Mouse (Mus musculus) embryonic facial prominence, embryonic 11.5 days (tissue): ENCODE data around the gene Gm28047. TPM values are rescaled to one million over a fixed set of nuclear protein-coding genes. Genes with fewer than 3 reads are reported as not detected.

Experiments used
- ATAC-seq: fragments of 200-750 bp; cut with Nextera tagmentation; replicated peaks from 2 replicates; pipeline ENCODE4 v1.8.0; 2017; ENCODE audit warnings: low read depth; ENCODE audit not compliant: insufficient number of reproducible peaks, low FRiP score, low TSS enrichment
- DNase-seq: peaks from one replicate; pipeline ENCODE4 v3.0.0-alpha.2; 2015; ENCODE audit warnings: low spot score
- H3K27ac ChIP-seq: fragments of 300-500 bp; sonication (generic); replicated peaks from 2 replicates; pipeline ENCODE4 v1.5.1; 2014; ENCODE audit warnings: mild to moderate bottlenecking, low read depth, low read length, control low read depth
- H3K27me3 ChIP-seq: fragments of 300-500 bp; sonication (generic); 2 replicates; pipeline ENCODE4 v1.6.1; 2014; ENCODE audit warnings: mild to moderate bottlenecking, low read length, moderate library complexity, mixed read lengths; ENCODE audit not compliant: control insufficient read depth, insufficient read depth
- H3K36me3 ChIP-seq: fragments of 300-500 bp; sonication (generic); replicated peaks from 2 replicates; pipeline ENCODE4 v1.6.1; 2014; ENCODE audit warnings: low read depth, mild to moderate bottlenecking, low read length, moderate library complexity, mixed read lengths; ENCODE audit not compliant: control insufficient read depth, insufficient read depth
- H3K4me1 ChIP-seq: fragments of 300-500 bp; sonication (generic); 2 replicates; pipeline ENCODE4 v1.6.1; 2014; ENCODE audit warnings: low read length, mixed read lengths; ENCODE audit not compliant: control insufficient read depth, insufficient read depth
- H3K4me2 ChIP-seq: fragments of 300-500 bp; sonication (generic); 2 replicates; pipeline ENCODE4 v1.6.1; 2014; ENCODE audit warnings: low read depth, mild to moderate bottlenecking, control low read depth, low read length, moderate library complexity
- H3K4me3 ChIP-seq: fragments of 300-500 bp; sonication (generic); 2 replicates; pipeline ENCODE4 v1.5.1; 2014; ENCODE audit warnings: low read depth, low read length, control low read depth
- H3K9ac ChIP-seq: fragments of 300-500 bp; sonication (generic); replicated peaks from 2 replicates; pipeline ENCODE4 v1.6.1; 2014; ENCODE audit warnings: mild to moderate bottlenecking, control low read depth, low read length
- H3K9me3 ChIP-seq: fragments of 300-500 bp; sonication (generic); replicated peaks from 2 replicates; pipeline ENCODE4 v1.6.1; 2016; ENCODE audit warnings: mild to moderate bottlenecking, low read length, inconsistent platforms, mixed read lengths; ENCODE audit not compliant: control insufficient read depth
- WGBS: fragments of 180-500 bp; shearing (Covaris S2); extraction: QIAGEN DNeasy Blood & Tissue Kit; methylation state at CpG from one replicate; pipeline ENCODE4 v1.1.7; 2014; 5-methylcytosine and 5-hydroxymethylcytosine counted together
- polyA plus RNA-seq: library from polyadenylated mRNA; unstranded; fragments of >200 nt; fragmentation: Nextera tagmentation; extraction: Ambion mirVana; gene quantifications from 2 replicates; pipeline ENCODE4 v1.2.1, GENCODE M21; 2014

Gene Gm28047
- polyA plus RNA-seq, 1 experiment from 2014 or later, result 0.20 TPM

DNA sequence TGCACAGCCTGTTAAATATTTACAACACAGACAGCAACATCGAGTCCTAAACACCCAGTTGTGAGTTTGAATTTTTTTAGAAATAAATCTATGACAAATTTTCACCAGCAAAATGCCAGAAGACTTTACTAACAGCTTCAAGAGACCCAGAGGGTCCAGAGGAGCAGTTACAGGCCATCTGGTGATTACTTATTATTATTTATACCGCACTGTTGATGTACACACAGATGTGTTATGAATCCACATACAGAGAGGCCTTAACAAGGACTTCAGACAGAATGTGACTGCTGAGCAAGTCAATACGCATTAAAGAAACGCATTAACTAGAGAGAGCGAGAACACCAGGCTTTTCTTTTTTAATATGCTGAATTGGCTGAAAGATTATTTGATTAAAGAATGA is 39.4 kb downstream of the Gm28047 start:
- Histone ChIP-seq H3K9ac (no peak overlapping the region), H3K27ac (no peak overlapping the region), H3K27me3 (no peaks in the 10 kb centered on the region), H3K4me1 (no peaks in the 10 kb centered on the region), H3K4me3 (no peak overlapping the region), H3K4me2 (no peak overlapping the region), H3K9me3 (no peaks in the 10 kb centered on the region), H3K36me3 (no peaks in the 10 kb centered on the region)
- DNase-seq, result no peak
- 90% methylated on average over 5 of the region's 5 CpGs for WGBS
- no peak for ATAC-seq

DNA sequence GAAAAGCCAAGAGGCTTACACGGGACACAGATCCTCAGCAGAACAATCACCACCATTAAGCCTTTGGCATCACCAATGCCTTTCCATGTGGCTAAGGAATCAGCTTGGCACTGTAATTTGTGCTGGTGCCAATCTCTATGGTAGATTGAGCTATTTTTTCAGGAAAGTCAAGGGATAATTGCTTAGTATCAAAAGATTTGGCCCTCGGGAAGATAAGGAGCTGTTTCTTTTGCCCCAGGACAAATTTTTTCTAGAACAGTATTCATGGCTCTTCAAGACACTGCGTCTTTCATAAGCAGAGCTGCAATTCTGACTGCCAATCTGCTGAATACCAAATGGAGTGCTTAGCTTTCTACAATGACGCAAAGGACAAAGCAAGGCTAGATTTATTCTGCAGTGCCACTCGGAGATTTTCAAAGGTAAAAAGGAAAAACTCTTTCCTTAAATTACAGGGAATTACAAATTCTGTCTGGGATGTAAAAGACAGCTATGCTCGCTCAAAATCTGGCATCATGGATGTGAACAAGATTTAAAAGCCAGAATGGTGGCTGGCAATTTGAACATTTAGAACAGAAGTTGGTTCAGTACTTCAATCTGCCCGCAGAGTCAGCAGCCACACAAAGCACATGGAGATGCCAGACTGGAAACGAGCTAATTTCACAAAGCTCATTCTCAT is 41.0 kb downstream of the Gm28047 start:
- no peak overlapping the region; the same call in 1 of the 2 replicates for H3K9ac ChIP-seq
- no peak overlapping the region for H3K4me2 ChIP-seq
- DNase-seq (peak; percentile 7), ATAC-seq (no peak)
- no peak overlapping the region for H3K27ac ChIP-seq
- no peaks in the 10 kb centered on the region for H3K36me3 ChIP-seq
- 44% methylated on average over 8 of the region's 8 CpGs for whole genome bisulfite sequencing
- no peaks in the 10 kb centered on the region for H3K27me3 ChIP-seq
- no peak overlapping the region for H3K4me3 ChIP-seq
- H3K4me1 ChIP-seq, result no peaks in the 10 kb centered on the region
- H3K9me3 ChIP-seq, result no peaks in the 10 kb centered on the region

DNA sequence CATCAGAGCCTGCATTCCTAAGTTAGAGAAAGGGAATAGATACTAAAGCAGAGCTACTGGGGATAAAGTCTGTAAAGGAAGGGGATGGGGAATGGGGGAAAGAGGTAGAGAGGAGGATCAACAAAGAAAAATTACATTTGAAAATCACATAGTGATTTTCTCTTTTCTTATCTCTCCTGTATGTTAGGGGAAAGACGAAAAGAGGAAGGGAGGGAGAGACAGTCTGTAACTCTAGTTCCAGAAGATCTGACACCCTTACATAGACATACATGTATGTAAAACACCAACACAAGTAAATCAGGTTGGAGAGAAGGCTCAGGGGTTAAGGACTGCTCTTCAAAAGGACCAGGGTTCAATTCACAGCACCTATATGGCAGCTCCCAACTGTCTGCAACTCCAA is 43.7 kb downstream of the Gm28047 start:
- no peak overlapping the region for H3K4me3 ChIP-seq
- no peak for DNase-seq
- WGBS, result 84% methylated on average over 1 of the region's 1 CpGs

DNA sequence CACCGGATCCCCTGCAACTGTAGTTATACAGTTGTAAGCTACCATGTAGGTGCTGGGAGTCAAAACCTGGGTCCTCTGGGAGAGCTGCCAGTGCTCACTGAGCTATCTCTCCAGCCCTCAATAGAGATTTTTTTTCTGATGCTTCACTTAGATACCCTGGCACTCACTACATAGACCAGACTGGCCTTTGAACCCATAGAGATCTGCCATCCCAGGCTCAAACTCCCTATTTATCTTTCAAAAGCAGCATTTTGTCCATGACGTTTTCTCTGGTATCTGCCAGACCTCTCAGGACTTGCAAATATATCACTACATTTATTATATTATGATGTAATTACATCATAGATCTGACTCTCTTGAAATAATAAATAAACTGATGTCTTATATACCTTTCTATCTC is 46.5 kb downstream of the Gm28047 start:
- Histone ChIP-seq H3K36me3 (no peaks in the 10 kb centered on the region), H3K4me1 (no peaks in the 10 kb centered on the region), H3K9me3 (no peaks in the 10 kb centered on the region), H3K4me2 (no peak overlapping the region), H3K27me3 (no peaks in the 10 kb centered on the region), H3K9ac (no peak overlapping the region), H3K4me3 (no peak overlapping the region), H3K27ac (no peak overlapping the region)
- ATAC-seq (no peak), DNase-seq (no peak)
- 84% methylated on average over 2 of the region's 2 CpGs for WGBS

More for the DNA sequence above, 43.7 kb downstream of the Gm28047 start:
- H3K4me1 ChIP-seq, result no peaks in the 10 kb centered on the region
- no peak overlapping the region for H3K27ac ChIP-seq
- no peaks in the 10 kb centered on the region for H3K36me3 ChIP-seq
- H3K27me3 ChIP-seq, result no peaks in the 10 kb centered on the region
- no peak overlapping the region for H3K9ac ChIP-seq
- no peak overlapping the region for H3K4me2 ChIP-seq
- ATAC-seq, result no peak
- H3K9me3 ChIP-seq, result no peaks in the 10 kb centered on the region

DNA sequence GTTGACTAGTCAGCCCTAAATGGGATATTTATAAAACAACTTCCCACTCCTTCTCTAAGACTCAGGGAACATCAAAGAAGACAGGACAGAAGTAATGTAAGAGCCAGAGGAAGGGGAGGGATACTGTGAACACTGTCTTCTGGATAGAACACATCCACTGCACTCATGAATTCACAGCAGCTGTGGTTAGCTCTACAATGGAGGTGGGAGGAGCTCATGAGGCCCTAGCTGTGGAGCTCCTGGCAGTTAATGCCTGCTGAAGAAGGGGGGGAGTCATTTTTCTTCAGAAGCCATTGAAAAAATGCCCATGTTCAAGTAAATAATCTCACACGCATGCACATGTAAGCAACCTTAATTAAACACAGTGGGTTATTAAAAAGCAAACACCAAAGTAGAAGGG is 47.9 kb downstream of the Gm28047 start:
- no peak overlapping the region for H3K27ac ChIP-seq
- ATAC-seq, result no peak
- H3K9me3 ChIP-seq, result no peaks in the 10 kb centered on the region
- no peak for DNase-seq
- no peaks in the 10 kb centered on the region for H3K36me3 ChIP-seq
- H3K9ac ChIP-seq, result no peak overlapping the region
- no peaks in the 10 kb centered on the region for H3K4me1 ChIP-seq
- no peak overlapping the region for H3K4me2 ChIP-seq
- H3K4me3 ChIP-seq, result no peak overlapping the region
- WGBS, result 94% methylated on average over 1 of the region's 1 CpGs
- H3K27me3 ChIP-seq, result no peaks in the 10 kb centered on the region

DNA sequence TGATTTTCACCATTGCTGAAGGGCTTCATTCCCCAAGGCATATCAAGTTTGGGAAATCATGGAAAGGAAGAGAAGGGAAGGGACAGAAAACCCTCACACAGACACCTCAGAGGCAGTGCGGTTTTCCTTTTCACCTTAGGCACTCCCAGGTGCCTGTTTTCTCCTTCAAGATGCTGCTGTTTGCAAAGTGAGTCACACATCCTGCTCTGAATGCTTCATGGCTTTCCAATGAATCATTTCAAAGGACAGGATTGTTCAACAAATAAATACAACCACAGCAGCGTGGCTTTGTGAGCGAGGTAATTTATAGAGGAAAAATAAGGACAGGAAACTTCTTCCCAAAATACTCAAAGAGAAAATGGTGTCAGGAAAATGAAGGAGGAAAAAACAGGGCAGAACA is 52.8 kb downstream of the Gm28047 start:
- no peak overlapping the region for H3K9ac ChIP-seq
- no peaks in the 10 kb centered on the region for H3K9me3 ChIP-seq
- H3K4me2 ChIP-seq, result no peak overlapping the region
- no peaks in the 10 kb centered on the region for H3K27me3 ChIP-seq
- ATAC-seq (no peak), DNase-seq (no peak)
- no peaks in the 10 kb centered on the region for H3K4me1 ChIP-seq
- H3K27ac ChIP-seq, result no peak overlapping the region
- H3K4me3 ChIP-seq, result no peak overlapping the region
- whole genome bisulfite sequencing, result 86% methylated on average over 3 of the region's 3 CpGs
- H3K36me3 ChIP-seq, result no peaks in the 10 kb centered on the region

DNA sequence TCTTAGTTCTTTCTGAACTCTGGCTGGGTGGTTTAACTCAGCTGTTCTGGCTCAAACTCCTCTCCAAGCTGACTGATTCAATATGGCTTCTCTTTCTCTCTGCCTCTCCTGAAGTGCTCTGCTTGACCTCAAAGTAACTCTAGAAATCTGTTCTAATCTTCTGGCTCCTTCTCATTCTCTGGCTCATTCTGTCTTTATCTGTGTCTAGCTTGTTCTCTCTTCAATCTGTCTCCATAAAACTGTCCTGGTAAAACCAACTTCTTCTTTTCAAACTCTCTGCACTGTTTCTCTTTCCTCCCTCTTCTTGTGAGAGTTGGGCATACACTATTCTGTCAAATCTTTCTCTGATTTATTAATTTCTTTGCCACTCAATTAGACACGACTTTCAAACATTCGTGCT is 57.0 kb downstream of the Gm28047 start:
- ATAC-seq, result no peak
- Histone ChIP-seq H3K27ac (no peak overlapping the region), H3K4me3 (no peak overlapping the region), H3K9me3 (no peaks in the 10 kb centered on the region), H3K27me3 (no peaks in the 10 kb centered on the region), H3K9ac (no peak overlapping the region), H3K4me1 (no peaks in the 10 kb centered on the region), H3K36me3 (no peaks in the 10 kb centered on the region), H3K4me2 (no peak overlapping the region)
- 93% methylated on average over 2 of the region's 2 CpGs for WGBS
- no peak for DNase-seq

DNA sequence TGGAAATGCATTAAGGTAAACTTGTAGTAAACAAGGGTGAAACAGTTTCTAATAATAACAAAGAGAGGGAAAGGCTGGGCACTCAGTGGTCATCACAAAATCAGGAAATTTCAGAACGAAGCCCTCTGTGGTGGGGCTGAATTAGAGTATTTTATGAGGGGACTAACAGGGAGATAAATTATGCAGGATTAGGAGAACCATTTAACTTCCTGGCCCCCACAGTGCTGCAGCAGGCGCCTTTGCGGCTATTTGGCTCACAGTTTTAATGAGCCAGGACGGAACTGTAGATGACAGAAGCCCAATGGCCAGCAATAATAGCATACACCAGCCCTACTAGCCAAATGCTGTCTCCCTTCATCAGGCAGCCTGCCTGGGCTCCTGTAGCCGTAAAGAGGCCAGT is 61.2 kb downstream of the Gm28047 start:
- WGBS, result 93% methylated on average over 5 of the region's 5 CpGs
- H3K4me3 ChIP-seq, result no peak overlapping the region
- H3K36me3 ChIP-seq, result no peaks in the 10 kb centered on the region
- DNase-seq (no peak), ATAC-seq (no peak)
- no peak overlapping the region for H3K9ac ChIP-seq
- no peaks in the 10 kb centered on the region for H3K9me3 ChIP-seq
- no peaks in the 10 kb centered on the region for H3K4me1 ChIP-seq
- no peaks in the 10 kb centered on the region for H3K27me3 ChIP-seq
- H3K27ac ChIP-seq, result no peak overlapping the region
- H3K4me2 ChIP-seq, result no peak overlapping the region
